Mouse (Mus musculus): ENCODE results near the gene Ipo7.

DNA sequence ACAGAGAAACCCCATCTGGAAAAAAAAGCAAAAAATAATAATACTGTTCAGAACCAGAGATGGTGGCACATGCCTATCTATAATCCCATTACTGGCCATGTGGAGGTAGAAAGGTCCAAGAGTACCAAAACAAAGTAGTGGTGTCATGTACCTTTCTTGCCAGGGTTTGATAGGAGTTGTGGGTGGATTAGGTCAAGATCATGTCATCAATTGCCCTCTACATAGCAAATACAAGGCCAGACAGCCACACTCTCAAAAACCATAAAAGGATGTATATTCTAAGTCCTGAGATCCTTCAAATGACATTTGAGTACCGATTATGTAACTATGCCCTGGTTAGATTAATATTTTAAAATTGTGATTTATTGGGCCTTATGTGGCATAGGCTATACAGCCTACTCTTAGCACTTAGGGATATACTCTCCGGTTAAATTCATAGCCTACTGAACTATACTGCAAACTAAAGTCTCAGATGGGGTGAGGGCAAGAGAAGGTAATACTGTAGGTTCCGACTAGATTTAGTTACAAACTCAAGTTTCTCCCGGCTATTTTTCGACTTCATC is 42.1 kb downstream of the Ipo7 start:
- TF ChIP-seq POLR2A (IDR thresholded peaks at IDR 0.05; ENCODE audit: borderline replicate concordance, control insufficient read depth, low read depth, low read length) (no peak), CTCF (IDR thresholded peaks at IDR 0.05; ENCODE audit: control insufficient read depth, insufficient read depth, low read length) (no peak)
